Mouse (Mus musculus) MEL (cell line): ENCODE results near the gene Morn1. TPM values are rescaled to one million over a fixed set of nuclear protein-coding genes. Genes with fewer than 3 reads are reported as not detected.

Experiments used
- DNase-seq: peaks from one replicate; pipeline ENCODE4 v3.0.0; 2011; ENCODE audit warnings: low read depth, low spot score
- H3K27ac ChIP-seq: 2 replicates; pipeline ENCODE4 v1.5.1; 2012; ENCODE audit warnings: low read depth, mild to moderate bottlenecking, control low read depth, low read length, moderate library complexity; ENCODE audit not compliant: control insufficient read depth
- H3K27me3 ChIP-seq, 2 experiments: fragments of 150-350 bp in 1 of 2; sonication (generic) in 1 of 2; 2 replicates each; pipeline ENCODE4 v1.6.1; 2012; ENCODE audit warnings: low read length in 2 of 2, mild to moderate bottlenecking in 2 of 2, improper control_type of control experiment in 1 of 2, moderate library complexity in 1 of 2; ENCODE audit not compliant: insufficient read depth in 2 of 2, control insufficient read depth in 1 of 2
- H3K36me3 ChIP-seq, 2 experiments: 2 replicates each; pipeline ENCODE4 v1.6.1; 2012 to 2014; ENCODE audit warnings: low read length in 2 of 2, improper control_type of control experiment in 1 of 2, inconsistent platforms in 1 of 2, mild to moderate bottlenecking in 1 of 2; ENCODE audit not compliant: insufficient read depth in 2 of 2, control insufficient read depth in 1 of 2
- H3K4me1 ChIP-seq, 2 experiments: fragments of 150-350 bp in 1 of 2; sonication (generic) in 1 of 2; 2 replicates each; pipeline ENCODE4 v1.6.1; 2012; ENCODE audit warnings: low read length in 2 of 2, improper control_type of control experiment in 1 of 2, mild to moderate bottlenecking in 1 of 2; ENCODE audit not compliant: insufficient read depth in 2 of 2, control insufficient read depth in 1 of 2
- H3K4me3 ChIP-seq, 2 experiments: fragments of 150-350 bp in 1 of 2; sonication (generic) in 1 of 2; 2 replicates each; pipeline ENCODE4 v1.5.1; 2012; ENCODE audit warnings: low read depth in 2 of 2, low read length in 2 of 2, mild to moderate bottlenecking in 2 of 2, moderate library complexity in 2 of 2, control low read depth in 1 of 2, improper control_type of control experiment in 1 of 2; ENCODE audit not compliant: control insufficient read depth in 1 of 2, insufficient read depth in 1 of 2
- H3K79me2 ChIP-seq: 2 replicates; pipeline ENCODE4 v1.6.1; 2012; ENCODE audit warnings: mild to moderate bottlenecking, low read length, moderate library complexity; ENCODE audit not compliant: control insufficient read depth, poor library complexity, insufficient read depth
- H3K9ac ChIP-seq: 2 replicates; pipeline ENCODE4 v1.6.1; 2012; ENCODE audit warnings: low read depth, mild to moderate bottlenecking, control low read depth, low read length, moderate library complexity; ENCODE audit not compliant: control insufficient read depth, poor library complexity, severe bottlenecking
- H3K9me3 ChIP-seq: fragments of 150-350 bp; sonication (generic); replicated peaks from 2 replicates; pipeline ENCODE4 v1.6.1; 2012; ENCODE audit warnings: mild to moderate bottlenecking, low read length, improper control_type of control experiment, moderate library complexity; ENCODE audit not compliant: insufficient read depth
- BHLHE40 ChIP-seq: IDR thresholded peaks from 2 replicates; pipeline ENCODE4 v1.6.1; 2012; ENCODE audit warnings: low read depth, mild to moderate bottlenecking, inconsistent platforms, low read length, improper control_type of control experiment, borderline replicate concordance
- CHD1 ChIP-seq: IDR thresholded peaks from 2 replicates; pipeline ENCODE4 v1.6.1; 2012; ENCODE audit warnings: low read depth, mild to moderate bottlenecking, inconsistent platforms, low read length, improper control_type of control experiment
- CTCF ChIP-seq, 3 experiments: IDR thresholded peaks in 2 of 3; conservative IDR thresholded peaks in 1 of 3; 2 replicates each; pipeline ENCODE4 v1.5.1; 2011 to 2012; ENCODE audit warnings: low read length in 3 of 3, low read depth in 2 of 3, mild to moderate bottlenecking in 2 of 3, improper control_type of control experiment in 1 of 3, inconsistent platforms in 1 of 3, mixed read lengths in 1 of 3, moderate library complexity in 1 of 3; ENCODE audit not compliant: control insufficient read depth in 1 of 3, insufficient read depth in 1 of 3, poor library complexity in 1 of 3, severe bottlenecking in 1 of 3
- EP300 ChIP-seq, 2 experiments: IDR thresholded peaks; 2 replicates each; pipeline ENCODE4 v1.6.1; 2011; ENCODE audit warnings: improper control_type of control experiment in 2 of 2, low read length in 2 of 2, low read depth in 1 of 2, mild to moderate bottlenecking in 1 of 2
- ETS1 ChIP-seq: IDR thresholded peaks from 2 replicates; pipeline ENCODE4 v1.6.1; 2012; ENCODE audit warnings: low read depth, mild to moderate bottlenecking, inconsistent platforms, low read length, improper control_type of control experiment, moderate library complexity
- KAT2A ChIP-seq: conservative IDR thresholded peaks from 2 replicates; pipeline ENCODE4 v1.6.1; 2012; ENCODE audit warnings: low read depth, low read length, improper control_type of control experiment, inconsistent platforms
- MAX ChIP-seq: IDR thresholded peaks from 2 replicates; pipeline ENCODE4 v1.6.1; 2011; ENCODE audit warnings: low read length, improper control_type of control experiment
- MEF2A ChIP-seq: IDR thresholded peaks from 2 replicates; pipeline ENCODE4 v1.6.1; 2014; ENCODE audit warnings: low read depth, mild to moderate bottlenecking, inconsistent platforms, low read length, improper control_type of control experiment; ENCODE audit not compliant: poor library complexity, insufficient replicate concordance, severe bottlenecking; ENCODE audit errors: extremely low read depth
- MXI1 ChIP-seq: IDR thresholded peaks from 2 replicates; pipeline ENCODE4 v1.6.1; 2011; ENCODE audit warnings: mild to moderate bottlenecking, low read depth, low read length, improper control_type of control experiment
- MYB ChIP-seq: IDR thresholded peaks from 2 replicates; pipeline ENCODE4 v1.6.1; 2011; ENCODE audit warnings: mild to moderate bottlenecking, low read depth, low read length, improper control_type of control experiment
- NELFE ChIP-seq: IDR thresholded peaks from 2 replicates; pipeline ENCODE4 v1.6.1; 2011; ENCODE audit warnings: low read depth, low read length, improper control_type of control experiment
- RCOR1 ChIP-seq: IDR thresholded peaks from 2 replicates; pipeline ENCODE4 v1.6.1; 2012; ENCODE audit warnings: low read depth, mild to moderate bottlenecking, inconsistent platforms, low read length, improper control_type of control experiment
- SIN3A ChIP-seq: IDR thresholded peaks from 2 replicates; pipeline ENCODE4 v1.6.1; 2012; ENCODE audit warnings: low read length, improper control_type of control experiment, inconsistent platforms
- TAL1 ChIP-seq: IDR thresholded peaks from 2 replicates; pipeline ENCODE4 v1.6.1; 2012; ENCODE audit warnings: mild to moderate bottlenecking, inconsistent platforms, low read length, moderate library complexity, mixed read lengths
- USF2 ChIP-seq, 2 experiments: IDR thresholded peaks; 2 replicates each; pipeline ENCODE4 v1.6.1; 2011 to 2012; ENCODE audit warnings: improper control_type of control experiment in 2 of 2, low read length in 2 of 2, borderline replicate concordance in 1 of 2, inconsistent platforms in 1 of 2, low read depth in 1 of 2, mild to moderate bottlenecking in 1 of 2; ENCODE audit not compliant: insufficient read depth in 1 of 2
- ZKSCAN1 ChIP-seq: IDR thresholded peaks from 2 replicates; pipeline ENCODE4 v1.6.1; 2012; ENCODE audit warnings: low read depth, mild to moderate bottlenecking, inconsistent platforms, low read length, improper control_type of control experiment, moderate library complexity
- ZMIZ1 ChIP-seq: IDR thresholded peaks from 2 replicates; pipeline ENCODE4 v1.6.1; 2012; ENCODE audit warnings: low read depth, mild to moderate bottlenecking, inconsistent platforms, low read length, improper control_type of control experiment, moderate library complexity
- polyA plus RNA-seq, 2 experiments: library from polyadenylated mRNA; stranded (reverse) in 1 of 2; unstranded in 1 of 2; fragments of >175 nt in 1 of 2; fragments of >200 nt in 1 of 2; gene quantifications; 2 replicates each; pipeline versions ENCODE4 v1.2.1 to v1.2.4; 2012; ENCODE audit warnings: low replicate concordance in 2 of 2, low read depth in 1 of 2; ENCODE audit not compliant: insufficient read length in 2 of 2, insufficient read depth in 1 of 2, missing spikeins in 1 of 2
- total RNA-seq: library from RNA; depleted of rRNA; stranded (reverse); fragments of 300-350 nt; gene quantifications from 2 replicates; pipeline ENCODE4 v1.2.3, GENCODE M21; 2012

The Morn1 gene
- total and polyA plus RNA-seq, 3 experiments = 4.1 to 4.4 TPM; not detected in 1

DNA sequence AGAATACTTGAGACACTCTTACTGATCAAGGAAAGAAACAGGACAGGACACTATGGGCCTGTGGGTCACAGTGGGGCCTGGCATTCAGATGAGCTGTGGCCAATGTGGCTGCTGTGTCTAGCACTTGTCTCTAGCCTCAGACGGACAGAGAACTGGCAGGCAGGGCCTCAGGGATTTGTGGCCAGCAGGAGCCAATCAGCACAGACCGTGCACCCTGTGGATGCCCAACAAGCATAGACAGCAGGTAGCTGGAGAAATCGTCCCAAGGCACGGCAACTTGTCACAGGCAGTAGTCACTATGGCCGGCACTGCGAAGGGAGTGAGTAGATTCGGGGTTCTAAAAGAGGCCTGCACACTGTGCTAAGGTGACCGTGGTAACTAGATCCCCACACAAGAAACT, 77.3 kb downstream of the Morn1 start:
- Histone ChIP-seq H3K9ac (no peak overlapping the region), H3K36me3 (peaks cover 0 to 34% of the 10 kb centered on the region in 2 experiments; a peak in 2 of 4 replicates), H3K79me2 (peaks cover 6% of the 10 kb centered on the region), H3K9me3 (no peaks in the 10 kb centered on the region), H3K4me1 (peaks cover 16 to 51% of the 10 kb centered on the region in 2 experiments), H3K27me3 (no peaks in the 10 kb centered on the region), H3K27ac (peak overlapping the region; percentile 13; the same call in 1 of the 2 replicates), H3K4me3 (no peak overlapping the region)
- DNase-seq = no peak
- TF ChIP-seq EP300 (IDR thresholded peaks at IDR 0.05; ENCODE audit: low read depth in 1 of 2, low read length in 2 of 2) (no peak), MAX (no peak), ZMIZ1 (no peak), USF2 (IDR thresholded peaks at IDR 0.05; ENCODE audit: borderline replicate concordance in 1 of 2, insufficient read depth in 1 of 2, low read depth in 1 of 2, low read length in 2 of 2) (no peak), SIN3A (no peak), BHLHE40 (no peak), CTCF (IDR thresholded peaks at IDR 0.05 in 2 of 3, conservative IDR thresholded peaks at IDR 0.05 in 1 of 3; ENCODE audit: control insufficient read depth in 1 of 3, insufficient read depth in 1 of 3, low read depth in 2 of 3, low read length in 3 of 3, poor library complexity in 1 of 3, severe bottlenecking in 1 of 3) (no peak)

DNA sequence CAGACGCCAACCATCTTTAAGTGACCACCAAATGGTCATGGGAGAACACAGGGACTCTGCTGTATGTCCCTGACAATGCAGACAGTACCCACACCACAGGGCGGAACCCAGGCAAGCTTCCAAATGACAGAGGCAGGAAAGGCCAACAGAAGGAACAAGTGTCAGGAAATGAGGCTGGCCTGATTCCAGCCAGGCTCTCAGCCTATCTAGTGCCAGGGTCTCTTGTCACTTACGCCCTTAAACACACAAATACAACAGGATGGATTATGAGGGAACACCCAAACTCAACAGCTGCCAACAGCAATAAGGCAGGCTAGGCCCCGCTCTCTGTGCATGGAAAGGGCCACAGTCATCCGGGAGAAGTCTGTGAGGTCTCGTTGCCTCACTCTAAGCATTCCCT, 78.2 kb downstream of the Morn1 start:
- Histone ChIP-seq H3K27me3 (no peaks in the 10 kb centered on the region), H3K4me3 (no peak overlapping the region), H3K9ac (no peak overlapping the region), H3K9me3 (no peaks in the 10 kb centered on the region)
- DNase-seq = peak; percentile 75
- peak; percentile 42; the same call in 1 of the 2 replicates for TF ChIP-seq ETS1
- TF ChIP-seq SIN3A = peak; percentile 61; the same call in 1 of the 2 replicates
- peak; percentile 10 for TF ChIP-seq TAL1
- TF ChIP-seq NELFE = no peak
- TF ChIP-seq EP300 (IDR thresholded peaks at IDR 0.05; ENCODE audit: low read depth in 1 of 2, low read length in 2 of 2) = peak; percentile 33 to 53; a peak in 2 of 4 replicates
- TF ChIP-seq, all 39 proteins: peak for 4
- Histone ChIP-seq H3K36me3 (peaks cover 0 to 34% of the 10 kb centered on the region in 2 experiments; a peak in 2 of 4 replicates), H3K27ac (peak overlapping the region; percentile 62), H3K79me2 (peaks cover 6% of the 10 kb centered on the region), H3K4me1 (peaks cover 16 to 51% of the 10 kb centered on the region in 2 experiments)

DNA sequence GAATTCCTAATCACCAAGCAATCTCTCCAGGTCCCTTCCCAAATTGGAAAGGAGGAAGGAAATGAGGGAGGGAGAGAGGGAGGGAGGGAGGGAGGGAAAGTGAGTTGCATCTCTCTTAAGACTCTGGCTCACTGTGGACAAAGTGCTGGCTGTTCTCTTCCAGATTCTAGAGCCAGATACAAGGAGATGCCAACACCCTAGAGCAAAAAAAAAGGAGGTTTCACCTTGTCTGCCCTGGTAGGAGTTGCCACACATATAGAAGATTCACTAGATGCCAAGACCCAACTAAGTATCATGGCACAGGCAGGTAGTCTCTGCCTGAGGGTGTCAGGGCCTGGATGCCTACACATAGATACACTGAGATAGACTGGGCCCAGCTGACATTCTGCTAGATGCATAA, 79.5 kb downstream of the Morn1 start:
- peaks cover 8% of the 10 kb centered on the region for H3K79me2 ChIP-seq
- no peak for DNase-seq
- no peak overlapping the region for H3K27ac ChIP-seq
- peaks cover 0 to 34% of the 10 kb centered on the region in 2 experiments; a peak in 2 of 4 replicates for H3K36me3 ChIP-seq
- H3K4me3 ChIP-seq = no peak overlapping the region
- H3K9me3 ChIP-seq = no peaks in the 10 kb centered on the region
- peaks cover 16 to 51% of the 10 kb centered on the region in 2 experiments for H3K4me1 ChIP-seq
- H3K9ac ChIP-seq = no peak overlapping the region
- H3K27me3 ChIP-seq = no peaks in the 10 kb centered on the region
- no peak for TF ChIP-seq MXI1
- no peak for TF ChIP-seq ZKSCAN1
- TF ChIP-seq EP300 (IDR thresholded peaks at IDR 0.05; ENCODE audit: low read depth in 1 of 2, low read length in 2 of 2) = no peak
- no peak for TF ChIP-seq MYB
- TF ChIP-seq MEF2A = no peak
- TF ChIP-seq MAX = no peak
- no peak for TF ChIP-seq KAT2A
- no peak for TF ChIP-seq ETS1
- TF ChIP-seq RCOR1 = no peak
- TF ChIP-seq CHD1 = no peak
